Mouse (Mus musculus): ENCODE measurements around the gene Pitx1. TPM values are rescaled to one million over a fixed set of nuclear protein-coding genes. Genes with fewer than 3 reads are reported as not detected.

The Pitx1 gene
- total RNA-seq (2023), result not detected

GRCm38 (mm10) chr13:55836142-55836625 is at the start of gene Pitx1:
TSS of gene Pitx1 (minus strand) at chr13:55836192.

GRCm38 (mm10) chr13:55784268-55784667 is 51.7 kb downstream of the Pitx1 start, which contains the start of gene Catsper3:
TSS of gene Catsper3 (plus strand) at chr13:55784568.

Other genes with a start within 250 kb of the Pitx1 start
- gene B4galt7, start 236.3 kb downstream of the Pitx1 start, total RNA-seq (2023), result 31.1 TPM
- 22.6 TPM for gene Caml, start 213.2 kb downstream of the Pitx1 start, total RNA-seq (2023)
- gene Ddx46, start 201.2 kb downstream of the Pitx1 start, total RNA-seq (2023), result 96.7 TPM
- gene B230219D22Rik, start 143.1 kb downstream of the Pitx1 start, total RNA-seq (2023), result 24.9 TPM
- gene Txndc15, start 121.5 kb downstream of the Pitx1 start, total RNA-seq (2023), result 27.5 TPM
- 29.6 TPM for gene Pcbd2, start 108.8 kb downstream of the Pitx1 start, total RNA-seq (2023)
- gene Catsper3, start 51.6 kb downstream of the Pitx1 start, total RNA-seq (2023), result not detected

Measured in CD4-positive naive resting alpha-beta T cell, adult 57 days (primary cell).